Mouse (Mus musculus) intestine, embryonic 16.5 days (tissue): ENCODE results near the gene Grid2ip. TPM values are rescaled to one million over a fixed set of nuclear protein-coding genes. Genes with fewer than 3 reads are reported as not detected.
A peak's percentile ranks its signal among the peaks of the same experiment; 100 is the strongest.

Experiments used
- ATAC-seq: fragments of 200-750 bp; cut with Nextera tagmentation; 2 replicates; pipeline ENCODE4 v1.8.0; 2017; ENCODE audit warnings: moderate TSS enrichment, moderate library complexity
- H3K27ac ChIP-seq: fragments of 300-500 bp; sonication (generic); 2 replicates; pipeline ENCODE4 v1.5.1; 2014; ENCODE audit warnings: mild to moderate bottlenecking, low read length
- H3K27me3 ChIP-seq: fragments of 300-500 bp; sonication (generic); replicated peaks from 2 replicates; pipeline ENCODE4 v1.6.1; 2014; ENCODE audit warnings: low read length, control low read depth, mixed read lengths; ENCODE audit not compliant: control insufficient read depth, insufficient read depth
- H3K36me3 ChIP-seq: fragments of 300-500 bp; sonication (generic); 2 replicates; pipeline ENCODE4 v1.6.1; 2014; ENCODE audit warnings: low read length, control low read depth; ENCODE audit not compliant: control insufficient read depth, insufficient read depth
- H3K4me1 ChIP-seq: fragments of 300-500 bp; sonication (generic); 2 replicates; pipeline ENCODE4 v1.6.1; 2014; ENCODE audit warnings: low read length, control low read depth, mixed read lengths; ENCODE audit not compliant: control insufficient read depth, insufficient read depth
- H3K4me2 ChIP-seq: fragments of 300-500 bp; sonication (generic); 2 replicates; pipeline ENCODE4 v1.6.1; 2014; ENCODE audit warnings: low read depth, low read length, control low read depth
- H3K4me3 ChIP-seq: fragments of 300-500 bp; sonication (generic); 2 replicates; pipeline ENCODE4 v1.5.1; 2014; ENCODE audit warnings: mild to moderate bottlenecking, low read length
- H3K9ac ChIP-seq: fragments of 300-500 bp; sonication (generic); 2 replicates; pipeline ENCODE4 v1.6.1; 2014; ENCODE audit warnings: low read depth, low read length
- H3K9me3 ChIP-seq: fragments of 300-500 bp; sonication (generic); 2 replicates; pipeline ENCODE4 v1.6.1; 2016; ENCODE audit warnings: low read length, control low read depth; ENCODE audit not compliant: control insufficient read depth
- WGBS: fragments of 180-500 bp; shearing (Covaris S2); extraction: QIAGEN DNeasy Blood & Tissue Kit; methylation state at CpG from one replicate; pipeline ENCODE4 v1.1.7; 2014; 5-methylcytosine and 5-hydroxymethylcytosine counted together
- polyA plus RNA-seq: library from polyadenylated mRNA; unstranded; fragments of >200 nt; fragmentation: Nextera tagmentation; extraction: Ambion mirVana; gene quantifications from 2 replicates; pipeline ENCODE4 v1.2.1, GENCODE M21; 2015

The Grid2ip gene
- polyA plus RNA-seq, 1 experiment from 2014 or later = 0.09 TPM

DNA sequence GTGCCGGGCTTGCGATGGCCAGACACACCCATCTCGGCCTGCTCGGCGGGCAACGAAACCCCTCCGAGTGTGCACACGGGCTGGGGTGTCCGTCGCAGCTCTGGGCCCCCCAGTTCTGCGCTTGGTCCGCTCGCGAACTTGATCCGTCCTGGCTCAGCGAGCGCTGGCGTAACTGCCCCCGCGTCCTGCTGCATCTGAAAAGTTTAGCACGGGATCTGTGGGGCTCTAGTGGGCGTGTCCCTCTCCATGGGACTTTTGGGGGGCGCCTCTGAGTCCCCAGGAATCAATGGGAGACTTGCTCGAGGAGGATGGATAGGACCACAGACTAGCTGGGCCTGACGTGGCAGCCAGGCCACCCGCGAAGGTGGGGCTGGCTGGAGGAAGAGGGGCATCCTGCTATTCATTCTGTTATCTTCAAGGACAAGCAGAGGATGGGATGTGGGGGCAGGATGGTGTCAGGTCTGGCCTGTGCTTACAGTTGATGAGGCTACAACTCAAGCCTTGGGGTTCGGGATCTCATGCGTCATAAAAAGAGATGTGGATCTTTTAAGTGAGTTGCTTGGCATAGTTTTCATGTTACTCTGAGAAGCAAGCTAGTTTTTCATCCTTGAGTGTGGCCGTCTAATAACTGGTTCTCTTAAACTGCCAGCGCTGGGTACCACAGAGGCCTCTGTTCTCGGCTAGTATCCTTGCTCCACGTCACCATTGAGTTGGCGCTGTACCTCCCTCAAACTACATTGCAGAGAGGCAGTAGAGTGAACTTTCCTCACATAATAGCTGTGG, 47.2 kb downstream of the Grid2ip start:
- WGBS = 3% methylated on average over 34 of the region's 34 CpGs
- Histone ChIP-seq H3K4me2 (peak overlapping the region; percentile 51), H3K9ac (peak overlapping the region; percentile 99), H3K27me3 (no peaks in the 10 kb centered on the region), H3K9me3 (no peaks in the 10 kb centered on the region), H3K36me3 (peaks cover 11% of the 10 kb centered on the region), H3K4me1 (peaks cover 39% of the 10 kb centered on the region), H3K4me3 (peak overlapping the region; percentile 94), H3K27ac (peak overlapping the region; percentile 85)
- ATAC-seq = peak; percentile 18

DNA sequence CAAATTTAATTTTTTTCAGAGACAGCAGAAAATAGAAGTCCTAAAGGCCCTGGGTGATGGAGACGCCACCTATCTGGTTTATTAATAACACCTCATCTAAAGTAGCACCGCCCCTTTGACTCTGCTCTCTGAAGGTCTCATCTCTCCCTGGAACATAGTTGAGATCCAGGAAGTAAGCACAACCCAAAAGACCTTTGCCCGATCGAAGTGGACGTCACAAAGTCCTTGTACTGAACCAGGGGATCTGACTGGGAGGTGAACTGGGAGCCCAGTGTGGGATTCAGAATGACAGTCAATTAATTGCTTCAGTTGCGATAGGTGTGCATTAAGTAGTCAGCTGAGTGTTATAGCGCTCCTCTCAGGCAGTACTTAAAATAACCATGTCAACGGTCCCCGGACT, 48.1 kb downstream of the Grid2ip start:
- no peak overlapping the region for H3K27ac ChIP-seq
- peak; percentile 35 for ATAC-seq
- H3K4me2 ChIP-seq = peak overlapping the region; percentile 51; the same call in 1 of the 2 replicates
- peaks cover 11% of the 10 kb centered on the region for H3K36me3 ChIP-seq
- 70% methylated on average over 9 of the region's 9 CpGs for WGBS
- peak overlapping the region; percentile 94 for H3K4me3 ChIP-seq
- no peak overlapping the region for H3K9ac ChIP-seq
- no peaks in the 10 kb centered on the region for H3K27me3 ChIP-seq
- peaks cover 38% of the 10 kb centered on the region for H3K4me1 ChIP-seq
- no peaks in the 10 kb centered on the region for H3K9me3 ChIP-seq

- ATAC-seq = no peak
- WGBS = 89% methylated on average over 9 of the region's 9 CpGs
- peaks cover 11% of the 10 kb centered on the region for H3K36me3 ChIP-seq
These were observed 49.4 kb downstream of the Grid2ip start for GRCm38 (mm10) chr5:143406548-143406947.

GRCm38 (mm10) chr5:143409239-143409638, 52.1 kb downstream of the Grid2ip start:
- Histone ChIP-seq H3K4me3 (no peak overlapping the region), H3K9me3 (no peaks in the 10 kb centered on the region), H3K27ac (no peak overlapping the region), H3K4me2 (no peak overlapping the region), H3K36me3 (peaks cover 17% of the 10 kb centered on the region), H3K4me1 (peaks cover 27% of the 10 kb centered on the region), H3K9ac (no peak overlapping the region), H3K27me3 (no peaks in the 10 kb centered on the region)
- ATAC-seq = no peak
- 55% methylated on average over 3 of the region's 3 CpGs for WGBS

More at GRCm38 (mm10) chr5:143406548-143406947, 49.4 kb downstream of the Grid2ip start:
- H3K4me2 ChIP-seq = no peak overlapping the region; the same call in 1 of the 2 replicates
- no peak overlapping the region for H3K4me3 ChIP-seq
- H3K27me3 ChIP-seq = no peaks in the 10 kb centered on the region
- no peak overlapping the region for H3K9ac ChIP-seq
- H3K4me1 ChIP-seq = peaks cover 40% of the 10 kb centered on the region
- no peak overlapping the region for H3K27ac ChIP-seq
- H3K9me3 ChIP-seq = no peaks in the 10 kb centered on the region

- Histone ChIP-seq H3K27ac (no peak overlapping the region), H3K27me3 (no peaks in the 10 kb centered on the region), H3K4me3 (no peak overlapping the region), H3K36me3 (peaks cover 22% of the 10 kb centered on the region), H3K4me2 (no peak overlapping the region), H3K4me1 (peaks cover 23% of the 10 kb centered on the region), H3K9me3 (no peaks in the 10 kb centered on the region), H3K9ac (no peak overlapping the region)
- no peak for ATAC-seq
- WGBS = 87% methylated on average over 4 of the region's 4 CpGs
These were observed 53.8 kb downstream of the Grid2ip start for GRCm38 (mm10) chr5:143410841-143411395.

DNA sequence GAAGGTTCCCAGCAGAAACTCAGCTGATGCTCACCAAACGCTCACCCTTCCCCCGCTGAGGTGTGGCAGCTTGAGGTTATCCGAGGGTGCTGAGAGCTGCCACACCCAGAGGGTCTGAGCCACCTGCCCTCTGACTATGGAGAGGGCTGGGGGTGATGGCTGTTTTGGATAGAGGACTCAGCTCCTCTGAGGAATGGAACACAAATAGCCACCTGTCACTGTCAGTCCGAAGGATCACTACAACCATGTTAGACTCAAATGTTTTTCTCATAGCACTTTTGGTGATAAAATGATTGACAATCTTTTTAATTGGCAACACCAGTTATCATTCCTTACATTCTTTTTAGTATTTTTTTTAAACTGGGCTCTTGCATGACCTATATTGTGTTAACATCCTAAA, 64.3 kb downstream of the Grid2ip start:
- Histone ChIP-seq H3K9ac (no peak overlapping the region), H3K36me3 (peaks cover 29% of the 10 kb centered on the region), H3K4me2 (no peak overlapping the region), H3K27me3 (no peaks in the 10 kb centered on the region), H3K4me1 (no peaks in the 10 kb centered on the region), H3K9me3 (no peaks in the 10 kb centered on the region), H3K27ac (no peak overlapping the region), H3K4me3 (no peak overlapping the region)
- 77% methylated on average over 4 of the region's 4 CpGs for WGBS
- ATAC-seq = no peak

DNA sequence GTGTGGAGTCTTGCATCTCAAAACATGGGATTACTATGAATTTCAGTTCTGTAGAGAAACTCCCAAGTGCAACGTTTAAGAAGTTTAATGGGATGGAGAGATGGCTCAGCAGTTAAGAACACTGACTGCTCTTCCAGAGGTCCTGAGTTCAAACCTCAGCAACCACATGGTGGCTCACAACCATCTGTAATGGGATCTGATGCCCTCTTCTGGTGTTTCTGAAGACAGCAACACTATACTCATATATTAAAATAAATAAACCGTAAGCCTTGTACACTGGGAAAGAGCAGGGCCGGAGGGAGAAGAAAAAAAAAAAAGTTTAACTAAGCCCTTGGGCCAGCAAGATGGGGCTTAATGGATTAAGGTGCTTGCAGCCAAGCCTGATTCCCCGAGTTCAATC, 65.9 kb downstream of the Grid2ip start:
- Histone ChIP-seq H3K4me3 (no peak overlapping the region), H3K4me2 (no peak overlapping the region), H3K27ac (no peak overlapping the region), H3K9me3 (no peaks in the 10 kb centered on the region), H3K27me3 (no peaks in the 10 kb centered on the region), H3K36me3 (peaks cover 25% of the 10 kb centered on the region), H3K9ac (no peak overlapping the region), H3K4me1 (no peaks in the 10 kb centered on the region)
- 74% methylated on average over 4 of the region's 4 CpGs for WGBS
- no peak for ATAC-seq

- no peak overlapping the region for H3K9ac ChIP-seq
- H3K4me2 ChIP-seq = no peak overlapping the region
- H3K9me3 ChIP-seq = no peaks in the 10 kb centered on the region
- H3K27ac ChIP-seq = no peak overlapping the region
- 19% methylated on average over 6 of the region's 6 CpGs for WGBS
- no peaks in the 10 kb centered on the region for H3K4me1 ChIP-seq
- no peak overlapping the region for H3K4me3 ChIP-seq
- peak; percentile 65; the same call in 1 of the 2 replicates for ATAC-seq
- H3K27me3 ChIP-seq = no peaks in the 10 kb centered on the region
- H3K36me3 ChIP-seq = peaks cover 19% of the 10 kb centered on the region
These were observed 66.9 kb downstream of the Grid2ip start for GRCm38 (mm10) chr5:143423899-143424519.

DNA sequence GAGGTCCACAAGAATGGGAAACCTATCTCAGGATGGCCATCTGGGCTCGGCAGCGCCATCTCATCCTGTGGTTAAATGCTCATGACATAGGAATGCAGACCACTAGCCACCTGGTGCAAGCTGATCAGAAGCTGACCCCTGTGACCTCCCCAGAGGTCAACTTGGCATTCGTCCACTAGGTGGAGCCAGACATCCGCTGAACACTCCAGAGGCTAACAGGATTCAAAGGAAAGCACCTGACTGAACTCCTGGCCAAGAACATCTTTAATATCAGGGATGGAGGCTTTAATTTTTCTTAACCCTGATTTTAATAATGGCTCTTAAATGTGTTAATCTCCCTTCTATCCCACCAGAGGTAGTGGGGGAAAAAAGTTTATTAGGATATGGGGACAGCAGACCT, 77.3 kb downstream of the Grid2ip start:
- Histone ChIP-seq H3K27me3 (no peaks in the 10 kb centered on the region), H3K4me3 (no peak overlapping the region), H3K27ac (no peak overlapping the region), H3K36me3 (no peaks in the 10 kb centered on the region), H3K9me3 (no peaks in the 10 kb centered on the region), H3K9ac (no peak overlapping the region), H3K4me2 (no peak overlapping the region), H3K4me1 (no peaks in the 10 kb centered on the region)
- no peak for ATAC-seq
- 6% methylated on average over 4 of the region's 4 CpGs for WGBS
